Mouse (Mus musculus): ENCODE data around the gene Sptbn4. TPM values are rescaled to one million over a fixed set of nuclear protein-coding genes. Genes with fewer than 3 reads are reported as not detected.
A peak's percentile ranks its signal among the peaks of the same experiment; 100 is the strongest.

Gene Sptbn4
- total and polyA plus RNA-seq, 2 experiments, result 0.06 TPM; not detected in 1

GRCm38 (mm10) chr7:27355261-27355660, 92.2 kb downstream of the Sptbn4 start:
- H3K4me1 ChIP-seq (ENCODE audit: control insufficient read depth, insufficient read depth, low read length), result 0 out of 2 replicates have a peak, but pooled peaks cover 4% of the 10 kb centered on the region
- H3K4me3 ChIP-seq (ENCODE audit: insufficient read depth, low read depth, low read length), result peak overlapping the region; percentile 86
- TF ChIP-seq CTCF (IDR thresholded peaks at IDR 0.05; ENCODE audit: low read depth, low read length), result no peak
- TF ChIP-seq POLR2A (IDR thresholded peaks at IDR 0.05; ENCODE audit: extremely low read depth, insufficient read depth, low read length), result no peak
- peak overlapping the region; percentile 66 for H3K9ac ChIP-seq (ENCODE audit: low read depth, low read length)
- H3K27me3 ChIP-seq (ENCODE audit: control insufficient read depth, insufficient read depth, low read length), result no peaks in the 10 kb centered on the region
- no peak overlapping the region for H3K27ac ChIP-seq (replicated peaks; ENCODE audit: insufficient read depth, low read depth, low read length)
- no peaks in the 10 kb centered on the region for H3K36me3 ChIP-seq (ENCODE audit: control insufficient read depth, insufficient read depth, low read length)
- 19% methylated on average over 14 of the region's 14 CpGs for WGBS
- DNase-seq (ENCODE audit: extremely low read depth, low read depth, low spot score), result no peak
- no peaks in the 10 kb centered on the region for H3K79me2 ChIP-seq (ENCODE audit: control insufficient read depth, insufficient read depth, low read length)

- Histone ChIP-seq H3K9ac (ENCODE audit: low read depth, low read length) (no peak overlapping the region), H3K4me3 (ENCODE audit: insufficient read depth, low read depth, low read length) (no peak overlapping the region)
Observed at GRCm38 (mm10) chr7:27354783-27355182, 92.7 kb downstream of the Sptbn4 start.

GRCm38 (mm10) chr7:27354144-27354543, 93.3 kb downstream of the Sptbn4 start:
- DNase-seq (ENCODE audit: extremely low read depth, low read depth, low spot score), result peak; percentile 67
- TF ChIP-seq POLR2A (IDR thresholded peaks at IDR 0.05; ENCODE audit: extremely low read depth, insufficient read depth, low read length), result no peak
- TF ChIP-seq CTCF (IDR thresholded peaks at IDR 0.05; ENCODE audit: low read depth, low read length), result no peak
- 34% methylated on average over 6 of the region's 6 CpGs for WGBS
- no peaks in the 10 kb centered on the region for H3K27me3 ChIP-seq (ENCODE audit: control insufficient read depth, insufficient read depth, low read length)
- H3K4me1 ChIP-seq (ENCODE audit: control insufficient read depth, insufficient read depth, low read length), result 0 out of 2 replicates have a peak, but pooled peaks cover 4% of the 10 kb centered on the region
- H3K27ac ChIP-seq (replicated peaks; ENCODE audit: insufficient read depth, low read depth, low read length), result no peak overlapping the region
- H3K36me3 ChIP-seq (ENCODE audit: control insufficient read depth, insufficient read depth, low read length), result no peaks in the 10 kb centered on the region
- no peak overlapping the region for H3K4me3 ChIP-seq (ENCODE audit: insufficient read depth, low read depth, low read length)
- no peaks in the 10 kb centered on the region for H3K79me2 ChIP-seq (ENCODE audit: control insufficient read depth, insufficient read depth, low read length)
- no peak overlapping the region for H3K9ac ChIP-seq (ENCODE audit: low read depth, low read length)

More at GRCm38 (mm10) chr7:27354783-27355182, 92.7 kb downstream of the Sptbn4 start:
- H3K4me1 ChIP-seq (ENCODE audit: control insufficient read depth, insufficient read depth, low read length), result 0 out of 2 replicates have a peak, but pooled peaks cover 4% of the 10 kb centered on the region
- no peak for DNase-seq (ENCODE audit: extremely low read depth, low read depth, low spot score)
- TF ChIP-seq CTCF (IDR thresholded peaks at IDR 0.05; ENCODE audit: low read depth, low read length) (no peak), POLR2A (IDR thresholded peaks at IDR 0.05; ENCODE audit: extremely low read depth, insufficient read depth, low read length) (no peak)
- H3K36me3 ChIP-seq (ENCODE audit: control insufficient read depth, insufficient read depth, low read length), result no peaks in the 10 kb centered on the region
- H3K79me2 ChIP-seq (ENCODE audit: control insufficient read depth, insufficient read depth, low read length), result no peaks in the 10 kb centered on the region
- WGBS, result 68% methylated on average over 4 of the region's 4 CpGs
- no peak overlapping the region for H3K27ac ChIP-seq (replicated peaks; ENCODE audit: insufficient read depth, low read depth, low read length)
- no peaks in the 10 kb centered on the region for H3K27me3 ChIP-seq (ENCODE audit: control insufficient read depth, insufficient read depth, low read length)

GRCm38 (mm10) chr7:27345444-27345843, 102.0 kb downstream of the Sptbn4 start:
- Histone ChIP-seq H3K36me3 (ENCODE audit: control insufficient read depth, insufficient read depth, low read length) (no peaks in the 10 kb centered on the region), H3K4me3 (ENCODE audit: insufficient read depth, low read depth, low read length) (no peak overlapping the region), H3K9ac (ENCODE audit: low read depth, low read length) (no peak overlapping the region), H3K27ac (replicated peaks; ENCODE audit: insufficient read depth, low read depth, low read length) (no peak overlapping the region), H3K27me3 (ENCODE audit: control insufficient read depth, insufficient read depth, low read length) (no peaks in the 10 kb centered on the region), H3K4me1 (ENCODE audit: control insufficient read depth, insufficient read depth, low read length) (no peaks in the 10 kb centered on the region), H3K79me2 (ENCODE audit: control insufficient read depth, insufficient read depth, low read length) (no peaks in the 10 kb centered on the region)
- TF ChIP-seq CTCF (IDR thresholded peaks at IDR 0.05; ENCODE audit: low read depth, low read length) (no peak), POLR2A (IDR thresholded peaks at IDR 0.05; ENCODE audit: extremely low read depth, insufficient read depth, low read length) (no peak)
- no peak for DNase-seq (ENCODE audit: extremely low read depth, low read depth, low spot score)
- 50% methylated on average over 6 of the region's 6 CpGs for WGBS

- no peaks in the 10 kb centered on the region for H3K4me1 ChIP-seq (ENCODE audit: control insufficient read depth, insufficient read depth, low read length)
- peak; percentile 25; the same call in 1 of the 2 replicates for TF ChIP-seq CTCF (IDR thresholded peaks at IDR 0.05; ENCODE audit: low read depth, low read length)
- no peak for TF ChIP-seq POLR2A (IDR thresholded peaks at IDR 0.05; ENCODE audit: extremely low read depth, insufficient read depth, low read length)
- no peak for DNase-seq (ENCODE audit: extremely low read depth, low read depth, low spot score)
- no peak overlapping the region for H3K9ac ChIP-seq (ENCODE audit: low read depth, low read length)
- H3K4me3 ChIP-seq (ENCODE audit: insufficient read depth, low read depth, low read length), result no peak overlapping the region
- no peaks in the 10 kb centered on the region; the same call in 1 of the 2 replicates for H3K27me3 ChIP-seq (ENCODE audit: control insufficient read depth, insufficient read depth, low read length)
- WGBS, result 76% methylated on average over 4 of the region's 4 CpGs
- no peaks in the 10 kb centered on the region for H3K79me2 ChIP-seq (ENCODE audit: control insufficient read depth, insufficient read depth, low read length)
- H3K36me3 ChIP-seq (ENCODE audit: control insufficient read depth, insufficient read depth, low read length), result no peaks in the 10 kb centered on the region
- no peak overlapping the region for H3K27ac ChIP-seq (replicated peaks; ENCODE audit: insufficient read depth, low read depth, low read length)
Observed at GRCm38 (mm10) chr7:27342595-27342994, 104.9 kb downstream of the Sptbn4 start.

GRCm38 (mm10) chr7:27339519-27339918, 108.0 kb downstream of the Sptbn4 start:
- no peaks in the 10 kb centered on the region for H3K79me2 ChIP-seq (ENCODE audit: control insufficient read depth, insufficient read depth, low read length)
- H3K4me3 ChIP-seq (ENCODE audit: insufficient read depth, low read depth, low read length), result no peak overlapping the region
- no peaks in the 10 kb centered on the region for H3K4me1 ChIP-seq (ENCODE audit: control insufficient read depth, insufficient read depth, low read length)
- no peak for DNase-seq (ENCODE audit: extremely low read depth, low read depth, low spot score)
- WGBS, result 54% methylated on average over 7 of the region's 7 CpGs
- H3K36me3 ChIP-seq (ENCODE audit: control insufficient read depth, insufficient read depth, low read length), result no peaks in the 10 kb centered on the region
- no peak overlapping the region for H3K27ac ChIP-seq (replicated peaks; ENCODE audit: insufficient read depth, low read depth, low read length)
- H3K27me3 ChIP-seq (ENCODE audit: control insufficient read depth, insufficient read depth, low read length), result peaks cover 8% of the 10 kb centered on the region
- no peak overlapping the region for H3K9ac ChIP-seq (ENCODE audit: low read depth, low read length)
- TF ChIP-seq POLR2A (IDR thresholded peaks at IDR 0.05; ENCODE audit: extremely low read depth, insufficient read depth, low read length) (no peak), CTCF (IDR thresholded peaks at IDR 0.05; ENCODE audit: low read depth, low read length) (no peak)
